Mouse (Mus musculus): ENCODE measurements around the gene Prkag2.

DNA sequence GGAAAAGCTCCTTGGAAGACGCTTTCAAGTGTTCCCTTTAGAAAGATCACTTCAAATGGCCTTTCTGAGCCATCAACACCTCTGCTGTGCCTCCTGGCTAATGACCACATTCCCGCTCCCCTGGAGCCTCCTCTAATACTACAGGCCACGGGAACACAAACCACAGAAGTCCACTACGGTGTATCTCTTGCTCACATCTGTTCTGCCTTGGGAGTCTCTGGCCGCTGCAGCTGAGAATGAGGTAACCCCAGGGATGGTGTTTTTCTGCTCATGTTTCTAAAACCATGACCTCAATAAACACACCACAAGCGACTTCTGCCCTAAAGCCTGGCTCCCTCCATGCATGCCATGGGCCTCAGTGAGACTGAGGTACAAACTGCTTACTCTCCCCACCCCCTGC is 227.2 kb downstream of the Prkag2 start:
- TF ChIP-seq GATA1 (IDR thresholded peaks at IDR 0.05; ENCODE audit: borderline replicate concordance, low read length) = no peak
- no peak for TF ChIP-seq FLI1 (IDR thresholded peaks at IDR 0.05; ENCODE audit: low read length)
